Mouse (Mus musculus): ENCODE data around the gene Idi2. TPM values are rescaled to one million over a fixed set of nuclear protein-coding genes. Genes with fewer than 3 reads are reported as not detected.

The Idi2 gene
- total and polyA plus RNA-seq, 3 experiments: not detected

DNA sequence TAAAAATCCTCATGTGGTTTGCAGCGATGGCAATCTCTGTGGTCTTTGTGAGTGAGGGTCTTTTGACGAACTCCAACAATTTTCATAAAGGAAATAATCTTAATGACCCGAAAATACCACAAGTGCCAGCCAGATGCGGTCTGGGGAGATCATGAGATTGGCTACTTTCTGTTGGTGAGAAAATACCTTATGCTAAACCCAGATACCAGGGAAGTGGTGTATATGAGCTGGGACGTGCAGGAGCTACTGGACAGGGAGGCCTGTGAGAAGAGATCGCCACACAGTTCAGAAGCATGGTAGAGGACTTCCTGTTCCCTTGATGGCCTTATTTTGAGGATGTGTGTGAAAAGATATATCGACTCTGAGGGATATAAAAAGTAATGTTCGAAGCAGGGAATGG is 15.1 kb downstream of the Idi2 start:
- Histone ChIP-seq H3K4me2 (ENCODE audit: insufficient read depth, low read depth, poor library complexity, severe bottlenecking) (no peak overlapping the region), H3K36me3 (replicated peaks in 1 of 2; ENCODE audit: control insufficient read depth in 1 of 2, insufficient read depth in 1 of 2, low read length in 1 of 2) (peaks cover 32 to 60% of the 10 kb centered on the region in 2 experiments), H3K9me3 (replicated peaks; ENCODE audit: low read length) (no peaks in the 10 kb centered on the region), H3K27ac (ENCODE audit: insufficient read depth, low read depth) (no peak overlapping the region), H3K4me1 (ENCODE audit: control insufficient read depth in 1 of 2, insufficient read depth in 2 of 2) (no peaks in the 10 kb centered on the region), H3K27me3 (replicated peaks) (no peaks in the 10 kb centered on the region), H3K79me2 (replicated peaks; ENCODE audit: control insufficient read depth, extremely low read depth, insufficient read depth, poor library complexity, severe bottlenecking) (no peaks in the 10 kb centered on the region), H3K4me3 (replicated peaks in 1 of 3; ENCODE audit: low read depth in 2 of 3, low read length in 2 of 3, poor library complexity in 1 of 3) (no peak overlapping the region), H3K9ac (ENCODE audit: insufficient read depth, low read depth) (no peak overlapping the region)
- no peak for TF ChIP-seq IRF4 (IDR thresholded peaks at IDR 0.05; ENCODE audit: low read depth, low read length)
- TF ChIP-seq EP300 (IDR thresholded peaks at IDR 0.05; ENCODE audit: low read length): no peak
- no peak for TF ChIP-seq MEF2A (IDR thresholded peaks at IDR 0.05; ENCODE audit: borderline replicate concordance, low read depth, low read length)
- TF ChIP-seq CHD1 (IDR thresholded peaks at IDR 0.05; ENCODE audit: low read depth, low read length): no peak
- no peak for TF ChIP-seq PAX5 (IDR thresholded peaks at IDR 0.05; ENCODE audit: low read length)
- no peak for TF ChIP-seq USF2 (conservative IDR thresholded peaks at IDR 0.05; ENCODE audit: low read depth, low read length)
- no peak for TF ChIP-seq NELFE (IDR thresholded peaks at IDR 0.05; ENCODE audit: low read depth, low read length)
- no peak for TF ChIP-seq ELF1 (IDR thresholded peaks at IDR 0.05; ENCODE audit: low read depth, low read length)
- no peak for TF ChIP-seq RAD21 (IDR thresholded peaks at IDR 0.05; ENCODE audit: low read depth, low read length)
- no peak for TF ChIP-seq MAX (IDR thresholded peaks at IDR 0.05; ENCODE audit: low read length)
- TF ChIP-seq ETS1 (conservative IDR thresholded peaks at IDR 0.05; ENCODE audit: low read depth, low read length): no peak
- dilution Hi-C loops (cut with MboI; ENCODE audit: extremely low pct_ligation_motif_present, extremely low pct_unique_long_range_greater_than_20kb, low sequenced_read_pairs) (no loop called here), in situ Hi-C loops (cut with MboI; ENCODE audit: low pct_ligation_motif_present, low pct_unique_long_range_greater_than_20kb, low sequenced_read_pairs) (no loop called here)
- DNase-seq (ENCODE audit: extremely low read depth): no peak

DNA sequence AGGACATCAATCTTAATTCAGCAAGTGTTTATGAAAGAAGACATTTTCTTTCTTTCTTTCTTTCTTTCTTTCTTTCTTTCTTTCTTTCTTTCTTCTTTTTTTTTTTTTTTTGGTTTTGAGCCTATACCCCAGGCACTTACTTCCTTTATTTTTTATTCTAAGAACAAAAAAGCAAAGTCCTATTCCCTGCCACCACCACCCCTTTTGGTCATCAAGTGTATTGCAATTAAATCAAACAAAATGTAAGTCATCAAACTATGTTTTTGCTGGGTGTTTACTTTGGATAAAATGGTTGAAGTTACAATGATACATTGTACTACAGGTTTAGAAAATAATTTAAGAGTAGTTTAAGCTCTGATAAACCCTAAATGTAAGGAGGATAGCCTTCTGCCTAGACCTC is 19.7 kb downstream of the Idi2 start:
- no peak overlapping the region for H3K4me3 ChIP-seq (replicated peaks in 1 of 3; ENCODE audit: low read depth in 2 of 3, low read length in 2 of 3, poor library complexity in 1 of 3)
- dilution Hi-C loops (cut with MboI; ENCODE audit: extremely low pct_ligation_motif_present, extremely low pct_unique_long_range_greater_than_20kb, low sequenced_read_pairs): no loop called here
- in situ Hi-C loops (cut with MboI; ENCODE audit: low pct_ligation_motif_present, low pct_unique_long_range_greater_than_20kb, low sequenced_read_pairs): no loop called here
- H3K79me2 ChIP-seq (replicated peaks; ENCODE audit: control insufficient read depth, extremely low read depth, insufficient read depth, poor library complexity, severe bottlenecking): no peaks in the 10 kb centered on the region
- H3K4me2 ChIP-seq (ENCODE audit: insufficient read depth, low read depth, poor library complexity, severe bottlenecking): no peak overlapping the region
- peaks cover 72 to 94% of the 10 kb centered on the region in 2 experiments for H3K36me3 ChIP-seq (replicated peaks in 1 of 2; ENCODE audit: control insufficient read depth in 1 of 2, insufficient read depth in 1 of 2, low read length in 1 of 2)
- no peak overlapping the region for H3K27ac ChIP-seq (ENCODE audit: insufficient read depth, low read depth)
- H3K9me3 ChIP-seq (replicated peaks; ENCODE audit: low read length): no peaks in the 10 kb centered on the region
- no peaks in the 10 kb centered on the region for H3K27me3 ChIP-seq (replicated peaks)
- no peak for TF ChIP-seq NRF1 (IDR thresholded peaks at IDR 0.05; ENCODE audit: low read depth, low read length)
- TF ChIP-seq MAX (IDR thresholded peaks at IDR 0.05; ENCODE audit: low read length): no peak
- TF ChIP-seq POLR2AphosphoS2 (IDR thresholded peaks at IDR 0.05; ENCODE audit: low read depth, low read length): no peak
- TF ChIP-seq SIN3A (IDR thresholded peaks at IDR 0.05; ENCODE audit: low read length): no peak
- no peak for TF ChIP-seq USF2 (conservative IDR thresholded peaks at IDR 0.05; ENCODE audit: low read depth, low read length)
- TF ChIP-seq ETS1 (conservative IDR thresholded peaks at IDR 0.05; ENCODE audit: low read depth, low read length): no peak
- peak in 1 of 2 experiments; percentile 2; a peak in 1 of 4 replicates for TF ChIP-seq CTCF (conservative IDR thresholded peaks at IDR 0.05 in 1 of 2, IDR thresholded peaks at IDR 0.05 in 1 of 2; ENCODE audit: low read depth in 2 of 2, low read length in 2 of 2)
- no peaks in the 10 kb centered on the region for H3K4me1 ChIP-seq (ENCODE audit: control insufficient read depth in 1 of 2, insufficient read depth in 2 of 2)
- H3K9ac ChIP-seq (ENCODE audit: insufficient read depth, low read depth): no peak overlapping the region
- DNase-seq (ENCODE audit: extremely low read depth): no peak

All from CH12.LX (cell line).